Mouse (Mus musculus) ZHBTc4 (cell line): ENCODE data around the gene Sec1.

ENCODE experiments used
- DNase-seq: peaks from one replicate; pipeline ENCODE4 v3.0.0-alpha.2; 2011; ENCODE audit warnings: low read depth, low spot score

Sec1 gene

GRCm38 (mm10) chr7:45717918-45718297 lies 23.7 kb upstream of the Sec1 start, which contains the start of gene Sphk2:
TSS of gene Sphk2 (minus strand) at chr7:45718002.
- peak; percentile 99 for DNase-seq

- no peak for DNase-seq
These were observed 23.0 kb upstream of the Sec1 start for GRCm38 (mm10) chr7:45716952-45717917.

GRCm38 (mm10) chr7:45716460-45716857 lies 22.3 kb upstream of the Sec1 start:
- DNase-seq: no peak

GRCm38 (mm10) chr7:45715741-45716459 lies 21.7 kb upstream of the Sec1 start:
- no peak for DNase-seq

GRCm38 (mm10) chr7:45715090-45715708 lies 21.0 kb upstream of the Sec1 start, which contains the start of gene Rpl18:
TSS of gene Rpl18 (plus strand) at chr7:45715457.
- DNase-seq: peak; percentile 99

- peak; percentile 86 for DNase-seq
These were observed 20.5 kb upstream of the Sec1 start for GRCm38 (mm10) chr7:45714630-45715089.

GRCm38 (mm10) chr7:45713881-45714520 lies 19.8 kb upstream of the Sec1 start:
- DNase-seq: no peak

GRCm38 (mm10) chr7:45713396-45713795 lies 19.2 kb upstream of the Sec1 start:
- DNase-seq: no peak

GRCm38 (mm10) chr7:45712022-45712757 lies 18.0 kb upstream of the Sec1 start:
- DNase-seq: peak; percentile 55

- DNase-seq: no peak
These were observed 17.3 kb upstream of the Sec1 start for GRCm38 (mm10) chr7:45711316-45712021.

- DNase-seq: no peak
These were observed 16.4 kb upstream of the Sec1 start for GRCm38 (mm10) chr7:45710477-45711191.

- DNase-seq: no peak
These were observed 15.6 kb upstream of the Sec1 start for GRCm38 (mm10) chr7:45709677-45710355.

- DNase-seq: peak; percentile 71
These were observed 14.8 kb upstream of the Sec1 start for GRCm38 (mm10) chr7:45709036-45709435.

- peak; percentile 56 for DNase-seq
These were observed 14.1 kb upstream of the Sec1 start for GRCm38 (mm10) chr7:45708221-45708761.

- DNase-seq: peak; percentile 98
These were observed 13.3 kb upstream of the Sec1 start for GRCm38 (mm10) chr7:45707375-45707967.

GRCm38 (mm10) chr7:45706721-45707241 lies 12.6 kb upstream of the Sec1 start:
- DNase-seq: peak; percentile 85

GRCm38 (mm10) chr7:45705873-45706281 lies 11.7 kb upstream of the Sec1 start:
- DNase-seq: peak; percentile 79

GRCm38 (mm10) chr7:45705443-45705864 lies 11.3 kb upstream of the Sec1 start:
- DNase-seq: peak; percentile 69
